Mouse (Mus musculus) lung, postnatal 0 days (tissue): ENCODE results near the gene Stxbp6.

ENCODE experiments used
- CTCF ChIP-seq: IDR thresholded peaks from 2 replicates; pipeline ENCODE4 v1.5.1; 2016; ENCODE audit warnings: antibody characterized with exemption, mild to moderate bottlenecking
- EP300 ChIP-seq: IDR thresholded peaks from 2 replicates; pipeline ENCODE4 v1.6.1; 2016; ENCODE audit warnings: antibody characterized with exemption, mild to moderate bottlenecking, control low read depth

DNA sequence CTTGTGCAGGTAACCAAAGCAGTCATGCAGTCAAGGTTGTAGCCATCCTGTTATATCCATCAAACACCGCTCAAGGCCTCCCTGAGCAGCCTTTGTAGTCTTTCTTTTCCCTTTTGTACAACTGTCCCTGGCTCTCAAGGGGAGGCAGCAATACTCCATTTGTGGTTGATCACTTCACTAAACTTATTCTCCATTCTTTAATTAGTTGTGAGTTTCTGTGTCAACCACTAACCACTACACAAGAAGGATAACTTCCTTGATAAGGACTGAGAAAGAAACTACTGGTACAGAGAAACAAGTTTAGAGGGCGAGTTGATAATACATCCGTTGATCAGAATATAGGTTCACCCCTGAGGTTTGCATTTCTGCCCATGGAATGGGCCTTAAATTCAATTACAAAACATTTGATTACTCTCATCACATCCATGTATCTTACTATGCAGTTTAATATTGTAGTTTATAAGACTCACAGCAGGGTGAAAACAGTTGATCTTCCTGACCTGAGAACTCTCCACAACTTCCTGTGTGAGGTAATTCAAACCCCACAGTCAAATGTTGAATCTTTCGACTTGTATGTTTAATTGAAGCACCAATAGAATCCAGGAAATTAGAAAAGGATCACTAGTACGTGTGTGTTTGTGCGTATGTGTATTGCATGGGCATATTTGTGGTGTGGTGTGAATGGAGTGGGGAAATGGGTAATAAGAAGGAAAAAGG, 184.7 kb downstream of the Stxbp6 start:
- TF ChIP-seq CTCF, result no peak
- TF ChIP-seq EP300, result no peak
